Mouse (Mus musculus): ENCODE data around the gene Srxn1. TPM values are rescaled to one million over a fixed set of nuclear protein-coding genes. Genes with fewer than 3 reads are reported as not detected.

Gene Srxn1
- total and polyA plus RNA-seq, 3 experiments = 19.2 to 35.9 (median 23.9) TPM

- DNase-seq = no peak
- Histone ChIP-seq H3K9ac (ENCODE audit: low read depth, low read length) (no peak overlapping the region), H3K27me3 (ENCODE audit: control insufficient read depth, insufficient read depth, low read length) (peaks cover 2% of the 10 kb centered on the region; the same call in 1 of the 2 replicates), H3K36me3 (ENCODE audit: control insufficient read depth, insufficient read depth, low read length) (no peaks in the 10 kb centered on the region), H3K79me2 (replicated peaks; ENCODE audit: control insufficient read depth, insufficient read depth, low read length) (no peaks in the 10 kb centered on the region), H3K27ac (no peak overlapping the region), H3K4me1 (ENCODE audit: control insufficient read depth, insufficient read depth, low read length) (no peaks in the 10 kb centered on the region), H3K4me3 (no peak overlapping the region)
- WGBS = 69% methylated on average over 9 of the region's 9 CpGs
- intact Hi-C loops (cut with DNase I) = no loop called here
- no peak for TF ChIP-seq POLR2A (IDR thresholded peaks at IDR 0.05; ENCODE audit: insufficient read depth, low read depth, low read length)
Measured at GRCm38 (mm10) chr2:152069434-152069786, 35.9 kb upstream of the Srxn1 start.

DNA sequence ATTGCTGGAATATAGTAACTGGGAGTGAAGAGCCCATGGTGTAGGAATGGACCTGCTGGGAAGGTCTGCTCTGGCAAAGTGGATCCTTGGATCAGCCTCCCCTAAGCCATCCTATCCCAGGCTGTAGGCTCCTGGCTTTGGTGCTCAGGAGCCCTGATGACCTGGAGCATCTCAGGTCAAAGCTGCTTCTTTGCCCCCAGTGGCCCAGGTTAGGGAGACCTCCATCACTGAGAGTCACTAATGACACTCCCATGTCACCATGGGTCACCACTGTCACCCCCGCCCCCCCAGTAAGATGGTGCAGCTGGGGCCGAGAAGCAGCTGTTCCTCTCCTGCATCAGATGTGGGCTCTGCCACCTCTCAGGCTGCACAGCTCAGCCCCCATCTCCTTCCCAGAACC, 35.4 kb upstream of the Srxn1 start:
- Histone ChIP-seq H3K36me3 (ENCODE audit: control insufficient read depth, insufficient read depth, low read length) (no peaks in the 10 kb centered on the region), H3K4me3 (no peak overlapping the region), H3K27me3 (ENCODE audit: control insufficient read depth, insufficient read depth, low read length) (peaks cover 2% of the 10 kb centered on the region; the same call in 1 of the 2 replicates), H3K79me2 (replicated peaks; ENCODE audit: control insufficient read depth, insufficient read depth, low read length) (no peaks in the 10 kb centered on the region), H3K4me1 (ENCODE audit: control insufficient read depth, insufficient read depth, low read length) (no peaks in the 10 kb centered on the region), H3K9ac (ENCODE audit: low read depth, low read length) (no peak overlapping the region), H3K27ac (no peak overlapping the region)
- DNase-seq = no peak
- WGBS = 60% methylated on average over 2 of the region's 2 CpGs
- intact Hi-C loops (cut with DNase I) = no loop called here
- no peak for TF ChIP-seq CTCF (IDR thresholded peaks at IDR 0.05)
- no peak for TF ChIP-seq EP300 (IDR thresholded peaks at IDR 0.05; ENCODE audit: insufficient read depth, low read depth, low read length)
- TF ChIP-seq POLR2A (IDR thresholded peaks at IDR 0.05; ENCODE audit: insufficient read depth, low read depth, low read length) = no peak

GRCm38 (mm10) chr2:152074521-152074920, 30.8 kb upstream of the Srxn1 start:
- no peaks in the 10 kb centered on the region for H3K4me1 ChIP-seq (ENCODE audit: control insufficient read depth, insufficient read depth, low read length)
- H3K27ac ChIP-seq = no peak overlapping the region
- 69% methylated on average over 2 of the region's 2 CpGs for WGBS
- H3K36me3 ChIP-seq (ENCODE audit: control insufficient read depth, insufficient read depth, low read length) = no peaks in the 10 kb centered on the region
- H3K9ac ChIP-seq (ENCODE audit: low read depth, low read length) = no peak overlapping the region
- peaks cover 11% of the 10 kb centered on the region for H3K27me3 ChIP-seq (ENCODE audit: control insufficient read depth, insufficient read depth, low read length)
- intact Hi-C loops (cut with DNase I) = no loop called here
- no peak overlapping the region for H3K4me3 ChIP-seq
- DNase-seq = no peak
- no peaks in the 10 kb centered on the region for H3K79me2 ChIP-seq (replicated peaks; ENCODE audit: control insufficient read depth, insufficient read depth, low read length)
- TF ChIP-seq POLR2A (IDR thresholded peaks at IDR 0.05; ENCODE audit: insufficient read depth, low read depth, low read length) (no peak), EP300 (IDR thresholded peaks at IDR 0.05; ENCODE audit: insufficient read depth, low read depth, low read length) (no peak), CTCF (IDR thresholded peaks at IDR 0.05) (no peak)

GRCm38 (mm10) chr2:152075294-152075889, 29.9 kb upstream of the Srxn1 start:
- H3K79me2 ChIP-seq (replicated peaks; ENCODE audit: control insufficient read depth, insufficient read depth, low read length) = no peaks in the 10 kb centered on the region
- no peaks in the 10 kb centered on the region for H3K36me3 ChIP-seq (ENCODE audit: control insufficient read depth, insufficient read depth, low read length)
- 35% methylated on average over 9 of the region's 9 CpGs for WGBS
- intact Hi-C loops (cut with DNase I) = no loop called here
- no peak overlapping the region for H3K4me3 ChIP-seq
- DNase-seq = no peak
- H3K27ac ChIP-seq = no peak overlapping the region
- peaks cover 11% of the 10 kb centered on the region for H3K27me3 ChIP-seq (ENCODE audit: control insufficient read depth, insufficient read depth, low read length)
- no peak overlapping the region for H3K9ac ChIP-seq (ENCODE audit: low read depth, low read length)
- TF ChIP-seq POLR2A (IDR thresholded peaks at IDR 0.05; ENCODE audit: insufficient read depth, low read depth, low read length) = no peak
- TF ChIP-seq EP300 (IDR thresholded peaks at IDR 0.05; ENCODE audit: insufficient read depth, low read depth, low read length) = no peak
- H3K4me1 ChIP-seq (ENCODE audit: control insufficient read depth, insufficient read depth, low read length) = no peaks in the 10 kb centered on the region

DNA sequence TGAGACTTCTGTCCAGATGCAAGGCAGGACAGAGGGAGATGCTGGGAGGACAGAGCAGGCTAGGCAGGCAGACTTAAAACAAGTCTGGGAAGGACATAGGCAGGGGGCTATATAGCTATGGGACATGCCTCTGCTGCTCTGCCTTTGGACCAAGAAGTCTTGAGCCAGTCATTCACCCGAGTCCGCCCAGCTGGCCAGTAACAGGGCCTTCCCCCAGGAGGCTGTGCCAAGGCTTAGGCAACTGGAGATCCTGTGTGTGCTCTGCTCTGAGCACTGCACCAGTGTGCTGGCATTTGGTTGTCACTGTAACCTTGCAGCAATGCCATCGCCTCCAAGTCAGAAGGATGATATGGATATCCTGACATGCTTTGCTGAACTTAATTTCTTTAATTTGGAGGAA, 28.0 kb upstream of the Srxn1 start:
- Histone ChIP-seq H3K79me2 (replicated peaks; ENCODE audit: control insufficient read depth, insufficient read depth, low read length) (no peaks in the 10 kb centered on the region), H3K27me3 (ENCODE audit: control insufficient read depth, insufficient read depth, low read length) (peaks cover 13% of the 10 kb centered on the region), H3K27ac (no peak overlapping the region), H3K4me1 (ENCODE audit: control insufficient read depth, insufficient read depth, low read length) (no peaks in the 10 kb centered on the region), H3K36me3 (ENCODE audit: control insufficient read depth, insufficient read depth, low read length) (no peaks in the 10 kb centered on the region), H3K9ac (ENCODE audit: low read depth, low read length) (no peak overlapping the region), H3K4me3 (no peak overlapping the region)
- TF ChIP-seq POLR2A (IDR thresholded peaks at IDR 0.05; ENCODE audit: insufficient read depth, low read depth, low read length) = no peak
- no peak for TF ChIP-seq EP300 (IDR thresholded peaks at IDR 0.05; ENCODE audit: insufficient read depth, low read depth, low read length)
- no peak for TF ChIP-seq CTCF (IDR thresholded peaks at IDR 0.05)
- DNase-seq = no peak
- WGBS = 69% methylated on average over 3 of the region's 3 CpGs
- intact Hi-C loops (cut with DNase I) = no loop called here

GRCm38 (mm10) chr2:152080685-152081541, 24.4 kb upstream of the Srxn1 start, which contains the start of gene Scrt2:
TSS of gene Scrt2 (plus strand) at chr2:152081529.
- Histone ChIP-seq H3K27ac (no peak within 1 kb of the TSS), H3K27me3 (ENCODE audit: control insufficient read depth, insufficient read depth, low read length) (peaks cover 10% of the 10 kb centered on the region), H3K9ac (ENCODE audit: low read depth, low read length) (no peak within 1 kb of the TSS), H3K79me2 (replicated peaks; ENCODE audit: control insufficient read depth, insufficient read depth, low read length) (no peaks in the 10 kb centered on the region), H3K4me1 (ENCODE audit: control insufficient read depth, insufficient read depth, low read length) (no peaks in the 10 kb centered on the region), H3K4me3 (0 out of 2 replicates have a peak within 1 kb of the TSS, but pooled peaks have one; percentile 29), H3K36me3 (ENCODE audit: control insufficient read depth, insufficient read depth, low read length) (no peaks in the 10 kb centered on the region)
- intact Hi-C loops (cut with DNase I) = loop anchor here (5.0 kb wide), 1 partner anchor 54 kb away; no protein-coding TSS in a partner anchor
- TF ChIP-seq EP300 (IDR thresholded peaks at IDR 0.05; ENCODE audit: insufficient read depth, low read depth, low read length) (no peak), POLR2A (IDR thresholded peaks at IDR 0.05; ENCODE audit: insufficient read depth, low read depth, low read length) (no peak), CTCF (IDR thresholded peaks at IDR 0.05) (no peak)
- under 1% methylated on average over 24 of the region's 24 CpGs for WGBS
- peak in 1 of 2 experiments; percentile 35 for DNase-seq

All from heart, adult 2 months (tissue).